Mouse (Mus musculus) testis, adult 2 months (tissue): ENCODE measurements around the gene Tmem183a. TPM values are rescaled to one million over a fixed set of nuclear protein-coding genes. Genes with fewer than 3 reads are reported as not detected.
A peak's percentile ranks its signal among the peaks of the same experiment; 100 is the strongest.

Experiments used
- H3K27ac ChIP-seq: fragments of 200-500 bp; 2 replicates; pipeline ENCODE4 v1.5.1; 2012; ENCODE audit warnings: low read depth, low read length; ENCODE audit not compliant: control insufficient read depth, insufficient read depth
- H3K27me3 ChIP-seq: fragments of 200-500 bp; 2 replicates; pipeline ENCODE4 v1.6.1; 2012; ENCODE audit warnings: mild to moderate bottlenecking, low read length, moderate library complexity; ENCODE audit not compliant: control insufficient read depth, insufficient read depth
- H3K36me3 ChIP-seq: fragments of 200-500 bp; 2 replicates; pipeline ENCODE4 v1.6.1; 2012; ENCODE audit warnings: mild to moderate bottlenecking, low read length; ENCODE audit not compliant: control insufficient read depth, insufficient read depth
- H3K4me1 ChIP-seq: fragments of 200-500 bp; 2 replicates; pipeline ENCODE4 v1.6.1; 2012; ENCODE audit warnings: low read length; ENCODE audit not compliant: control insufficient read depth, insufficient read depth
- H3K4me3 ChIP-seq: fragments of 200-500 bp; 2 replicates; pipeline ENCODE4 v1.5.1; 2012; ENCODE audit warnings: low read depth, mild to moderate bottlenecking, low read length, moderate library complexity, mixed read lengths; ENCODE audit not compliant: control insufficient read depth
- CTCF ChIP-seq: fragments of 200-500 bp; IDR thresholded peaks from 2 replicates; pipeline ENCODE4 v1.5.1; 2012; ENCODE audit warnings: low read depth, mild to moderate bottlenecking, inconsistent platforms, low read length, moderate library complexity; ENCODE audit not compliant: control insufficient read depth, insufficient read depth, insufficient replicate concordance
- POLR2A ChIP-seq: fragments of 200-500 bp; IDR thresholded peaks from 2 replicates; pipeline ENCODE4 v1.6.1; 2012; ENCODE audit warnings: low read depth, mild to moderate bottlenecking, inconsistent platforms, low read length, moderate library complexity; ENCODE audit not compliant: control insufficient read depth
- polyA plus RNA-seq: library from polyadenylated mRNA; depleted of rRNA; stranded (reverse); fragments of >200 nt; gene quantifications from 2 replicates; pipeline ENCODE4 v1.2.3, GENCODE M21; 2012; rRNA removed

Gene Tmem183a
- 116 and 127 TPM in 2 replicates for polyA plus RNA-seq

GRCm38 (mm10) chr1:134361857-134362212, at the start of gene Tmem183a:
Tmem183a (minus strand) TSS chr1:134361979.
- Histone ChIP-seq H3K4me3 (peak within 1 kb of the TSS; percentile 99), H3K27ac (peak within 1 kb of the TSS; percentile 90), H3K4me1 (peaks cover 5% of the 10 kb centered on the region), H3K36me3 (no peaks in the 10 kb centered on the region; the same call in none of the 2 replicates), H3K27me3 (no peaks in the 10 kb centered on the region)
- no peak for TF ChIP-seq CTCF
- peak; percentile 95 for TF ChIP-seq POLR2A

DNA sequence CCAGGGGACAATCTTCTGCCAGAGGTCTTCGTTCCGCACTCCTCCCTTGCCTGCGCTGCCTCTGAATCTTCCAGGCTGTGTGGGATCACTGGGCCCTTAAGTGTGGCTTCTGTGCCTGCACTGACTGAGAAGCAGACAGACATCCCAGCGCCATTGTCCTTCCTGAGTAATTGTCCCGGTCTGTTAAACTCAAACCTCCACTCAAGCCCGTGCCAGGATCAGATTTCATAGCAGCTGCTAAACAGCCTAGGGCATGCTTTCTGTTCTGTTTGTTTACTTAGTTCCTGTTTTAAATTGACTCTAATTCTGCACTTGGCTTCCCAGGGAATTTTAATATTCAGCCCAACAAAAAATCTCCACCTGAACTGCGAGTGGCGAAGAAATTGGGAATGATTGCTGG, 46.3 kb upstream of the Tmem183a start:
- H3K4me1 ChIP-seq: peaks cover 4% of the 10 kb centered on the region
- TF ChIP-seq POLR2A: no peak
- H3K36me3 ChIP-seq: no peaks in the 10 kb centered on the region
- no peak overlapping the region for H3K27ac ChIP-seq
- no peaks in the 10 kb centered on the region for H3K27me3 ChIP-seq
- no peak overlapping the region for H3K4me3 ChIP-seq

DNA sequence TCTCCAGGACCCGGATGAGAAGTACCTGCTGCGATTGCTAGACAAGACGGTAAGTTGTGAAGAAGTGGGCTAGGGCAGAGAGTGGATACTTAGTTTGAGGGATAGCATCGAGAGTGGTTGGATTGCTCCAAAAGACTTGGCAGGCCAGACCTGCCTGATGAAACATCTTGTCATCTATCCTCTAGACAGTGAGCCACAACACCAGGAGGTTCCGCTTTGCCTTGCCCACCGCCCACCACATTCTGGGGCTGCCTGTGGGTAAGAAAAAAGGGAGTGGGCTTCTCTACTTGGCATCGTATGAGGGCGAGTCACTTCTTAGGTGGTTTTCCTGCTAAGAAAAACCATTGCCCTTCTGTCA, 44.6 kb upstream of the Tmem183a start:
- no peaks in the 10 kb centered on the region for H3K27me3 ChIP-seq

DNA sequence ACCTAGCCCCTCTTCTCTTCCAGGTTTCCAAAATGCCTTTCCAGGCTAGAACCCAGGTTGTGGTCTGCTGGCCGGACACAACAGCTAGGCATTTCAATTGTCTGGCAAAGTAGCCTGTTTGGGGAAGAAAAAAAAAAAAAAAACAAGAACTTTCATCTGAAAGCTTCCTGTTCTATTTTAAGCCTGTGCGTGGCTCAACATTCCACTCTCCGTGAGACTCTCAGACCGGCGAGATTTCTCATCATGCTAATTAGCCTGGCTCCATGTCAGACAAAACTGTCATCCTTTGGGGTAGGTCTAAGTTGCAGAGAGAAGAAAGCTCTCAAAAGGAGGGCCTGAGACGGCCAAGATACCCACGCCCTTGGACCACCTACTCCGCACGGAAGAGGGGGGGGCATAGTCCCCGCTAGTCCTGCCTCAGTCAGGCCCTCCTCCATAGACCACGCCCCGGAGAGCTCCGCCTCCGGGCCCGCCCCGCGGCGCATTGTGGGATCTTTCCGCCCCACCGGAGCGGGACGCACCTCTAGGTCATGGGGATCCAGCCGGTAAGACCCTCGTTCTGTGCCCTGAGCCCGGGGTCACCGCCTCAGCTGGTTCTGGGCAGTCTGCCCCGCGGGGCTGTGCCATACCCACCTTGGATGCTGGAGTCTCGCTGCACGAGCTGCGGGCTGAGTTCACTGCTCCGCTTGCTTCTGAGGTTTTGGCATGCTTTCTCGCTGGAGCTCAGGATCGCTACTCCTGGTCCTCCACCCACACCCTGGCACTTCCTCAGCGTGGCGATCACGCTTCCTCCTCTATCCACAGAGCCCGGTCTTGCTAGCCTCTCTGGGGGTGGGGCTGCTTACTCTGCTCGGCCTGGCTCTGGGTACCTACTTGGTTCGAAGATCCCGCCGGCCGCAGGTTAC, 44.0 kb upstream of the Tmem183a start, which contains the start of gene Cyb5r1:
Cyb5r1 (plus strand) TSS at position 51 of the 905 bp plus-strand sequence.
- H3K27me3 ChIP-seq: no peaks in the 10 kb centered on the region
- H3K4me3 ChIP-seq: peak within 1 kb of the TSS; percentile 92
- H3K36me3 ChIP-seq: no peaks in the 10 kb centered on the region
- H3K27ac ChIP-seq: peak within 1 kb of the TSS; percentile 86
- peaks cover 4% of the 10 kb centered on the region for H3K4me1 ChIP-seq
- TF ChIP-seq POLR2A: peak; percentile 55; the same call in 1 of the 2 replicates
- TF ChIP-seq CTCF: 0 out of 2 replicates have a peak, but pooled peaks have one; percentile 2

More for the DNA sequence above, 44.6 kb upstream of the Tmem183a start:
- peak overlapping the region; percentile 69 for H3K27ac ChIP-seq
- H3K4me3 ChIP-seq: peak overlapping the region; percentile 92
- no peaks in the 10 kb centered on the region for H3K36me3 ChIP-seq
- peaks cover 4% of the 10 kb centered on the region for H3K4me1 ChIP-seq
- TF ChIP-seq POLR2A (no peak; the same call in 1 of the 2 replicates), CTCF (no peak)

DNA sequence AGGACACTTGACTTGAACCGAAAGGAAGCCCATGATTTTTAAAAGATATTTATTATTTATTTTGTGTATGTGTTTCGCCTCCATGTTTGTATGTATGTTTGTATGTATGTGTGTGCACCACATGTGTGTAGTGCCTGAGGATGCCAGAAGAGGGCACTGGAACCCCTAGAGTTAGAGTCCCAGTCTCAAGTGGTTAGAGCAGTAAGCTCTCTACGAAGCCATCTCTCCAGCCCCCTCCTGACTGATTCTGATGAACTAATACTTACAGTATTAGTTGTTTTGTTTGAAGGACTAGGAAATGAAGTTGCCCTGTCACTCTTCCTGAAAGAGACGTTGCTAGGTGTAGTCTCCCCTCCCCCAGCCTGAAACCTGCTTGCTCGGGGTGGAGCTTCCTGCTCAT, 38.0 kb upstream of the Tmem183a start:
- no peak for TF ChIP-seq CTCF
- no peak for TF ChIP-seq POLR2A
- no peak overlapping the region for H3K27ac ChIP-seq
- no peaks in the 10 kb centered on the region for H3K4me1 ChIP-seq
- H3K27me3 ChIP-seq: no peaks in the 10 kb centered on the region
- no peak overlapping the region for H3K4me3 ChIP-seq
- H3K36me3 ChIP-seq: no peaks in the 10 kb centered on the region

GRCm38 (mm10) chr1:134398210-134398609, 36.4 kb upstream of the Tmem183a start:
- TF ChIP-seq POLR2A (no peak), CTCF (no peak)
- Histone ChIP-seq H3K36me3 (no peaks in the 10 kb centered on the region), H3K27ac (no peak overlapping the region), H3K27me3 (no peaks in the 10 kb centered on the region), H3K4me3 (no peak overlapping the region), H3K4me1 (no peaks in the 10 kb centered on the region)

DNA sequence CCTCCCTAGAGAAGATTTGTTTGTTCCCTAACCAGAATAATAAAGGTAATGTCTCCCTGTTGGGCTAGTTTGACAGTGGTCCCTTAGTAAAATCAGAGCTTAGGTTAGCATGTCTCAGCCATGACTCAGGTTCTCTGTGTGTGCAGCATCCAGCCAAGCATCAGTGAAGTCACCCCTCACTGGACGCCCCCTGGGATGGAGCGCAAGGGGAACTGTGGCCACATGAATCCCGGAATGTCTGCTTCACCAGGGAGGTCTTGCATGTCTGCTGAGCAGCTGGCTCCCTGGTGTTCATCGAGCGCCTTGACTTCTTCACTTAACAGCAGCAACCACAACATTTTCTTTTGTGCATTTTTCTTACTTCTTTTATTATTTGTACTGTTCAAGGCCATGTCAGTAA, 32.0 kb upstream of the Tmem183a start:
- H3K4me1 ChIP-seq: no peaks in the 10 kb centered on the region
- no peak overlapping the region for H3K4me3 ChIP-seq
- no peak overlapping the region for H3K27ac ChIP-seq
- no peaks in the 10 kb centered on the region for H3K36me3 ChIP-seq
- no peak for TF ChIP-seq POLR2A
- no peak for TF ChIP-seq CTCF
- no peaks in the 10 kb centered on the region for H3K27me3 ChIP-seq

GRCm38 (mm10) chr1:134385666-134386065, 23.9 kb upstream of the Tmem183a start, which contains the start of gene 4933406M09Rik:
4933406M09Rik (plus strand) TSS chr1:134385940.
- Histone ChIP-seq H3K27me3 (no peaks in the 10 kb centered on the region), H3K4me1 (peaks cover 5% of the 10 kb centered on the region), H3K27ac (no peak within 1 kb of the TSS), H3K4me3 (peak within 1 kb of the TSS; percentile 43), H3K36me3 (no peaks in the 10 kb centered on the region)
- no peak for TF ChIP-seq CTCF
- no peak; the same call in 1 of the 2 replicates for TF ChIP-seq POLR2A
